Mouse (Mus musculus) intestine, embryonic 14.5 days (tissue): ENCODE measurements around the gene Smg1. TPM values are rescaled to one million over a fixed set of nuclear protein-coding genes. Genes with fewer than 3 reads are reported as not detected.

ENCODE experiments used
- ATAC-seq: fragments of 200-750 bp; cut with Nextera tagmentation; replicated peaks from 2 replicates; pipeline ENCODE4 v1.8.0; 2017; ENCODE audit warnings: low read depth, moderate number of reproducible peaks, moderate TSS enrichment, moderate library complexity; ENCODE audit not compliant: low FRiP score, low TSS enrichment
- DNase-seq: peaks from one replicate; pipeline ENCODE4 v3.0.0-alpha.2; 2018; ENCODE audit warnings: low spot score
- H3K27ac ChIP-seq: fragments of 300-500 bp; sonication (generic); 2 replicates; pipeline ENCODE4 v1.5.1; 2014; ENCODE audit warnings: low read depth, mild to moderate bottlenecking, control low read depth
- H3K27me3 ChIP-seq: fragments of 300-500 bp; sonication (generic); replicated peaks from 2 replicates; pipeline ENCODE4 v1.6.1; 2014; ENCODE audit warnings: low read length, control low read depth; ENCODE audit not compliant: control insufficient read depth, insufficient read depth
- H3K36me3 ChIP-seq: fragments of 300-500 bp; sonication (generic); 2 replicates; pipeline ENCODE4 v1.6.1; 2014; ENCODE audit warnings: low read length, control low read depth; ENCODE audit not compliant: control insufficient read depth, insufficient read depth
- H3K4me1 ChIP-seq: fragments of 300-500 bp; sonication (generic); replicated peaks from 2 replicates; pipeline ENCODE4 v1.6.1; 2014; ENCODE audit warnings: low read length, control low read depth, mixed read lengths; ENCODE audit not compliant: control insufficient read depth, insufficient read depth
- H3K4me2 ChIP-seq: fragments of 300-500 bp; sonication (generic); 2 replicates; pipeline ENCODE4 v1.6.1; 2014; ENCODE audit warnings: low read length
- H3K4me3 ChIP-seq: fragments of 300-500 bp; sonication (generic); 2 replicates; pipeline ENCODE4 v1.5.1; 2014; ENCODE audit warnings: low read depth, low read length, control low read depth, mixed read lengths
- H3K9ac ChIP-seq: fragments of 300-500 bp; sonication (generic); 2 replicates; pipeline ENCODE4 v1.6.1; 2014; ENCODE audit warnings: mild to moderate bottlenecking, low read length
- H3K9me3 ChIP-seq: fragments of 300-500 bp; sonication (generic); 2 replicates; pipeline ENCODE4 v1.6.1; 2016; ENCODE audit warnings: low read length, control low read depth; ENCODE audit not compliant: control insufficient read depth
- WGBS: fragments of 180-500 bp; shearing (Covaris S2); extraction: QIAGEN DNeasy Blood & Tissue Kit; methylation state at CpG from one replicate; pipeline ENCODE4 v1.1.7; 2014; 5-methylcytosine and 5-hydroxymethylcytosine counted together
- polyA plus RNA-seq: library from polyadenylated mRNA; unstranded; fragments of >200 nt; fragmentation: Nextera tagmentation; extraction: Ambion mirVana; gene quantifications from 2 replicates; pipeline ENCODE4 v1.2.1, GENCODE M21; 2014

The Smg1 gene
- polyA plus RNA-seq, 1 experiment from 2014 or later, result 26.4 TPM

- peaks cover 21% of the 10 kb centered on the region; the same call in 1 of the 2 replicates for H3K4me1 ChIP-seq
- ATAC-seq (no peak), DNase-seq (peak; percentile 53)
- peak overlapping the region; percentile 65 for H3K4me2 ChIP-seq
- H3K4me3 ChIP-seq, result peak overlapping the region; percentile 93
- H3K36me3 ChIP-seq, result peaks cover 66% of the 10 kb centered on the region
- WGBS, result 13% methylated on average over 8 of the region's 8 CpGs
- 0 out of 2 replicates have a peak overlapping the region, but pooled peaks have one; percentile 33 for H3K27ac ChIP-seq
- no peaks in the 10 kb centered on the region for H3K9me3 ChIP-seq
- H3K27me3 ChIP-seq, result no peaks in the 10 kb centered on the region
- H3K9ac ChIP-seq, result peak overlapping the region; percentile 47
Observed at GRCm38 (mm10) chr7:118116787-118117538, 126.5 kb downstream of the Smg1 start.

GRCm38 (mm10) chr7:118115877-118116568 lies 127.4 kb downstream of the Smg1 start, which contains the start of gene Rps15a:
Gene Rps15a (minus strand): TSS chr7:118116188.
- H3K36me3 ChIP-seq, result peaks cover 73% of the 10 kb centered on the region
- 1% methylated on average over 40 of the region's 40 CpGs for WGBS
- H3K27ac ChIP-seq, result peak within 1 kb of the TSS; percentile 89
- H3K27me3 ChIP-seq, result no peaks in the 10 kb centered on the region
- ATAC-seq (peak; percentile 81), DNase-seq (peak; percentile 97)
- no peaks in the 10 kb centered on the region for H3K9me3 ChIP-seq
- H3K4me2 ChIP-seq, result peak within 1 kb of the TSS; percentile 94
- H3K9ac ChIP-seq, result peak within 1 kb of the TSS; percentile 100
- H3K4me1 ChIP-seq, result peaks cover 21% of the 10 kb centered on the region; the same call in 1 of the 2 replicates
- H3K4me3 ChIP-seq, result peak within 1 kb of the TSS; percentile 93

- peak overlapping the region; percentile 89 for H3K27ac ChIP-seq
- H3K4me3 ChIP-seq, result peak overlapping the region; percentile 93
- DNase-seq (no peak), ATAC-seq (no peak)
- H3K36me3 ChIP-seq, result peaks cover 73% of the 10 kb centered on the region
- no peaks in the 10 kb centered on the region for H3K9me3 ChIP-seq
- H3K4me1 ChIP-seq, result peaks cover 21% of the 10 kb centered on the region; the same call in 1 of the 2 replicates
- H3K27me3 ChIP-seq, result no peaks in the 10 kb centered on the region
- H3K9ac ChIP-seq, result peak overlapping the region; percentile 100
- under 1% methylated on average over 20 of the region's 20 CpGs for WGBS
- H3K4me2 ChIP-seq, result peak overlapping the region; percentile 94
Observed at GRCm38 (mm10) chr7:118115533-118115876, 128.0 kb downstream of the Smg1 start.

GRCm38 (mm10) chr7:118113541-118114297 lies 129.8 kb downstream of the Smg1 start:
- Histone ChIP-seq H3K27me3 (no peaks in the 10 kb centered on the region), H3K36me3 (peaks cover 73% of the 10 kb centered on the region), H3K4me3 (peak overlapping the region; percentile 93), H3K4me2 (peak overlapping the region; percentile 94), H3K4me1 (peaks cover 21% of the 10 kb centered on the region; the same call in 1 of the 2 replicates), H3K9me3 (no peaks in the 10 kb centered on the region), H3K27ac (no peak overlapping the region), H3K9ac (peak overlapping the region; percentile 100)
- DNase-seq (no peak), ATAC-seq (no peak)
- WGBS, result 64% methylated on average over 5 of the region's 5 CpGs

- H3K4me3 ChIP-seq, result no peak overlapping the region
Observed at GRCm38 (mm10) chr7:118111128-118111527, 132.3 kb downstream of the Smg1 start.

GRCm38 (mm10) chr7:118107671-118108070 lies 135.8 kb downstream of the Smg1 start:
- Histone ChIP-seq H3K9me3 (no peaks in the 10 kb centered on the region), H3K36me3 (peaks cover 84% of the 10 kb centered on the region), H3K4me3 (no peak overlapping the region), H3K4me1 (peaks cover 1% of the 10 kb centered on the region; the same call in 1 of the 2 replicates), H3K9ac (no peak overlapping the region), H3K4me2 (no peak overlapping the region), H3K27ac (no peak overlapping the region), H3K27me3 (no peaks in the 10 kb centered on the region)
- DNase-seq (no peak), ATAC-seq (no peak)
- 64% methylated on average over 1 of the region's 1 CpGs for WGBS

More at GRCm38 (mm10) chr7:118111128-118111527, 132.3 kb downstream of the Smg1 start:
- Histone ChIP-seq H3K9ac (no peak overlapping the region), H3K36me3 (peaks cover 88% of the 10 kb centered on the region), H3K4me2 (peak overlapping the region; percentile 24), H3K27ac (no peak overlapping the region), H3K9me3 (no peaks in the 10 kb centered on the region), H3K27me3 (no peaks in the 10 kb centered on the region), H3K4me1 (peaks cover 19% of the 10 kb centered on the region; the same call in 1 of the 2 replicates)
- DNase-seq, result no peak
- 76% methylated on average over 3 of the region's 3 CpGs for WGBS
- ATAC-seq, result no peak

- Histone ChIP-seq H3K4me1 (no peaks in the 10 kb centered on the region), H3K4me2 (no peak overlapping the region), H3K9ac (no peak overlapping the region), H3K36me3 (peaks cover 53% of the 10 kb centered on the region), H3K27ac (no peak overlapping the region), H3K9me3 (no peaks in the 10 kb centered on the region), H3K27me3 (no peaks in the 10 kb centered on the region), H3K4me3 (no peak overlapping the region)
- ATAC-seq, result no peak
- no peak for DNase-seq
- 74% methylated on average over 5 of the region's 5 CpGs for WGBS
Observed at GRCm38 (mm10) chr7:118104458-118105052, 138.9 kb downstream of the Smg1 start.
